Mouse (Mus musculus) kidney, postnatal 10 days (tissue): ENCODE measurements around the gene Gm8978.
"Not testable (repeated sequence)": the region's sequence is repeated elsewhere in the genome, so short reads cannot be mapped to it uniquely, and the experiment has no call there.

Experiments used
- DNase-seq: peaks from one replicate; pipeline ENCODE4 v3.0.0; 2021; ENCODE audit warnings: mixed read lengths

Gene Gm8978

GRCm38 (mm10) chr19:33625152-33625551 is at the start of gene Gm8978:
Gene Gm8978, minus strand, starts transcription at chr19:33625252.
- not testable (repeated sequence) for DNase-seq

GRCm38 (mm10) chr19:33589626-33590302 is 35.3 kb downstream of the Gm8978 start:
- DNase-seq: peak; percentile 64

GRCm38 (mm10) chr19:33568551-33568950 is 56.5 kb downstream of the Gm8978 start:
- DNase-seq: not testable (repeated sequence)
